Mouse (Mus musculus) MEL (cell line): ENCODE data around the gene Pitpnc1. TPM values are rescaled to one million over a fixed set of nuclear protein-coding genes. Genes with fewer than 3 reads are reported as not detected.

Experiments
- DNase-seq: peaks from one replicate; pipeline ENCODE4 v3.0.0; 2011; ENCODE audit warnings: low read depth, low spot score
- H3K27ac ChIP-seq: 2 replicates; pipeline ENCODE4 v1.5.1; 2012; ENCODE audit warnings: low read depth, mild to moderate bottlenecking, control low read depth, low read length, moderate library complexity; ENCODE audit not compliant: control insufficient read depth
- H3K27me3 ChIP-seq, 2 experiments: fragments of 150-350 bp in 1 of 2; sonication (generic) in 1 of 2; 2 replicates each; pipeline ENCODE4 v1.6.1; 2012; ENCODE audit warnings: low read length in 2 of 2, mild to moderate bottlenecking in 2 of 2, improper control_type of control experiment in 1 of 2, moderate library complexity in 1 of 2; ENCODE audit not compliant: insufficient read depth in 2 of 2, control insufficient read depth in 1 of 2
- H3K36me3 ChIP-seq, 2 experiments: 2 replicates each; pipeline ENCODE4 v1.6.1; 2012 to 2014; ENCODE audit warnings: low read length in 2 of 2, improper control_type of control experiment in 1 of 2, inconsistent platforms in 1 of 2, mild to moderate bottlenecking in 1 of 2; ENCODE audit not compliant: insufficient read depth in 2 of 2, control insufficient read depth in 1 of 2
- H3K4me1 ChIP-seq, 2 experiments: fragments of 150-350 bp in 1 of 2; sonication (generic) in 1 of 2; 2 replicates each; pipeline ENCODE4 v1.6.1; 2012; ENCODE audit warnings: low read length in 2 of 2, improper control_type of control experiment in 1 of 2, mild to moderate bottlenecking in 1 of 2; ENCODE audit not compliant: insufficient read depth in 2 of 2, control insufficient read depth in 1 of 2
- H3K4me3 ChIP-seq, 2 experiments: fragments of 150-350 bp in 1 of 2; sonication (generic) in 1 of 2; 2 replicates each; pipeline ENCODE4 v1.5.1; 2012; ENCODE audit warnings: low read depth in 2 of 2, low read length in 2 of 2, mild to moderate bottlenecking in 2 of 2, moderate library complexity in 2 of 2, control low read depth in 1 of 2, improper control_type of control experiment in 1 of 2; ENCODE audit not compliant: control insufficient read depth in 1 of 2, insufficient read depth in 1 of 2
- H3K79me2 ChIP-seq: 2 replicates; pipeline ENCODE4 v1.6.1; 2012; ENCODE audit warnings: mild to moderate bottlenecking, low read length, moderate library complexity; ENCODE audit not compliant: control insufficient read depth, poor library complexity, insufficient read depth
- H3K9ac ChIP-seq: 2 replicates; pipeline ENCODE4 v1.6.1; 2012; ENCODE audit warnings: low read depth, mild to moderate bottlenecking, control low read depth, low read length, moderate library complexity; ENCODE audit not compliant: control insufficient read depth, poor library complexity, severe bottlenecking
- H3K9me3 ChIP-seq: fragments of 150-350 bp; sonication (generic); replicated peaks from 2 replicates; pipeline ENCODE4 v1.6.1; 2012; ENCODE audit warnings: mild to moderate bottlenecking, low read length, improper control_type of control experiment, moderate library complexity; ENCODE audit not compliant: insufficient read depth
- CTCF ChIP-seq, 3 experiments: IDR thresholded peaks in 2 of 3; conservative IDR thresholded peaks in 1 of 3; 2 replicates each; pipeline ENCODE4 v1.5.1; 2011 to 2012; ENCODE audit warnings: low read length in 3 of 3, low read depth in 2 of 3, mild to moderate bottlenecking in 2 of 3, improper control_type of control experiment in 1 of 3, inconsistent platforms in 1 of 3, mixed read lengths in 1 of 3, moderate library complexity in 1 of 3; ENCODE audit not compliant: control insufficient read depth in 1 of 3, insufficient read depth in 1 of 3, poor library complexity in 1 of 3, severe bottlenecking in 1 of 3
- EP300 ChIP-seq, 2 experiments: IDR thresholded peaks; 2 replicates each; pipeline ENCODE4 v1.6.1; 2011; ENCODE audit warnings: improper control_type of control experiment in 2 of 2, low read length in 2 of 2, low read depth in 1 of 2, mild to moderate bottlenecking in 1 of 2
- GABPA ChIP-seq: IDR thresholded peaks from 2 replicates; pipeline ENCODE4 v1.6.1; 2012; ENCODE audit warnings: low read depth, mild to moderate bottlenecking, inconsistent platforms, low read length, improper control_type of control experiment, moderate library complexity
- GATA1 ChIP-seq: IDR thresholded peaks from 2 replicates; pipeline ENCODE4 v1.6.1; 2011; ENCODE audit warnings: low read depth, low read length, improper control_type of control experiment
- JUND ChIP-seq: IDR thresholded peaks from 2 replicates; pipeline ENCODE4 v1.6.1; 2011; ENCODE audit warnings: low read depth, mild to moderate bottlenecking, improper control_type of control experiment, low read length
- KAT2A ChIP-seq: conservative IDR thresholded peaks from 2 replicates; pipeline ENCODE4 v1.6.1; 2012; ENCODE audit warnings: low read depth, low read length, improper control_type of control experiment, inconsistent platforms
- MAZ ChIP-seq: IDR thresholded peaks from 2 replicates; pipeline ENCODE4 v1.6.1; 2012; ENCODE audit warnings: low read depth, mild to moderate bottlenecking, inconsistent platforms, low read length, improper control_type of control experiment
- MXI1 ChIP-seq: IDR thresholded peaks from 2 replicates; pipeline ENCODE4 v1.6.1; 2011; ENCODE audit warnings: mild to moderate bottlenecking, low read depth, low read length, improper control_type of control experiment
- MYC ChIP-seq: IDR thresholded peaks from 2 replicates; pipeline ENCODE4 v1.6.1; 2011; ENCODE audit warnings: low read depth, mild to moderate bottlenecking, low read length, improper control_type of control experiment, moderate library complexity
- POLR2AphosphoS2 ChIP-seq: IDR thresholded peaks from 2 replicates; pipeline ENCODE4 v1.6.1; 2011; ENCODE audit warnings: low read length, improper control_type of control experiment
- RAD21 ChIP-seq: IDR thresholded peaks from 2 replicates; pipeline ENCODE4 v1.6.1; 2011; ENCODE audit warnings: mild to moderate bottlenecking, low read depth, low read length, improper control_type of control experiment
- SIN3A ChIP-seq: IDR thresholded peaks from 2 replicates; pipeline ENCODE4 v1.6.1; 2012; ENCODE audit warnings: low read length, improper control_type of control experiment, inconsistent platforms
- SMC3 ChIP-seq: IDR thresholded peaks from 2 replicates; pipeline ENCODE4 v1.6.1; 2011; ENCODE audit warnings: low read depth, low read length, improper control_type of control experiment
- TAL1 ChIP-seq: IDR thresholded peaks from 2 replicates; pipeline ENCODE4 v1.6.1; 2012; ENCODE audit warnings: mild to moderate bottlenecking, inconsistent platforms, low read length, moderate library complexity, mixed read lengths
- TBP ChIP-seq: IDR thresholded peaks from 2 replicates; pipeline ENCODE4 v1.8.0; 2011; ENCODE audit warnings: low read depth, low read length, improper control_type of control experiment
- ZC3H11A ChIP-seq: IDR thresholded peaks from 2 replicates; pipeline ENCODE4 v1.6.1; 2012; ENCODE audit warnings: low read depth, mild to moderate bottlenecking, inconsistent platforms, low read length, improper control_type of control experiment
- ZKSCAN1 ChIP-seq: IDR thresholded peaks from 2 replicates; pipeline ENCODE4 v1.6.1; 2012; ENCODE audit warnings: low read depth, mild to moderate bottlenecking, inconsistent platforms, low read length, improper control_type of control experiment, moderate library complexity
- polyA plus RNA-seq, 2 experiments: library from polyadenylated mRNA; stranded (reverse) in 1 of 2; unstranded in 1 of 2; fragments of >175 nt in 1 of 2; fragments of >200 nt in 1 of 2; gene quantifications; 2 replicates each; pipeline versions ENCODE4 v1.2.1 to v1.2.4; 2012; ENCODE audit warnings: low replicate concordance in 2 of 2, low read depth in 1 of 2; ENCODE audit not compliant: insufficient read length in 2 of 2, insufficient read depth in 1 of 2, missing spikeins in 1 of 2
- total RNA-seq: library from RNA; depleted of rRNA; stranded (reverse); fragments of 300-350 nt; gene quantifications from 2 replicates; pipeline ENCODE4 v1.2.3, GENCODE M21; 2012

Pitpnc1 gene
- total and polyA plus RNA-seq, 3 experiments, result 19.3 to 25.3 TPM; not detected in 1

GRCm38 (mm10) chr11:107479053-107479861 lies 8.8 kb upstream of the Pitpnc1 start, which contains the start of gene Psmd12 (continued):
- TF ChIP-seq CTCF (IDR thresholded peaks at IDR 0.05 in 2 of 3, conservative IDR thresholded peaks at IDR 0.05 in 1 of 3; ENCODE audit: control insufficient read depth in 1 of 3, insufficient read depth in 1 of 3, low read depth in 2 of 3, low read length in 3 of 3, poor library complexity in 1 of 3, severe bottlenecking in 1 of 3) (peak in 1 of 3 experiments; percentile 13; a peak in 2 of 6 replicates), POLR2AphosphoS2 (peak; percentile 92), TAL1 (no peak), GATA1 (no peak)
- TF ChIP-seq, all 39 proteins: peak for 22

DNA sequence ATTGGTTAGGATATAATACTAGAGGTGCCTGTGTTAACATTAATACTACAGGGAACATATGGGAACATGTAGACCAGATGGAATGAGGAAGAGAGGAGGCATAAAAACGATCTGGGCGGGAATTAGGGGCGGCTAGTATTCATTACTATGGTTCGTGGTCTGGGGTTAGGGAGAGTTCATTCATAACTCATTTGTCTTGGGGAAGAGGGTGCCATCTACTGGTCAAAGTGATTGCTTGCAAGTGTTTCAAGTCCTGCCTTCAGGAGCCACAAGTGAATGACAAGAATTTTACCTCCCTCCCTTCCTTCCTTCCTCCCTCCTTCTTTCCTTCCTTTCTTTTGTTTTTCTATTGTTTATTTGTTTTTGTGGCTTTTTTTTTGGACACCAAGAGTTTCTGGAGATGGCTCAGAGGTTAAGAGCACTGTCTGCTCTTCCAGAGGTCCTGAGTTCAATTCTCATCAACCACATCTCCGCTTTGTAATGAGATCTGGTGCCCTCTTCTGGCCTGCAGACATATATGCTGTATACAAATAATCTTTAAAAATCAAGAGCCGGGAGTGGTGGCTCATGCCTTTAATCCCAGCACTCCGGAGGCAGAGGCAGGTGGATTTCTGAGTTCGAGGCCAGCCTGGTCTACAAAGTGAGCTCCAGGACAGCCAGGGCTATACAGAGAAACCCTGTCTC lies 2.8 kb upstream of the Pitpnc1 start:
- H3K4me1 ChIP-seq, result peaks cover 0 to 5% of the 10 kb centered on the region in 2 experiments; a peak in 1 of 4 replicates
- H3K4me3 ChIP-seq, result peak overlapping the region; percentile 47 to 89
- peak overlapping the region; percentile 46 for H3K9ac ChIP-seq
- H3K9me3 ChIP-seq, result no peaks in the 10 kb centered on the region
- DNase-seq, result peak; percentile 98
- peaks cover 22% of the 10 kb centered on the region for H3K79me2 ChIP-seq
- H3K27ac ChIP-seq, result peak overlapping the region; percentile 26
- H3K36me3 ChIP-seq, result peaks cover 0 to 5% of the 10 kb centered on the region in 2 experiments; a peak in 2 of 4 replicates
- no peak; the same call in 1 of the 2 replicates for TF ChIP-seq MAZ
- TF ChIP-seq RAD21, result peak; percentile 78
- TF ChIP-seq GABPA, result no peak
- TF ChIP-seq SIN3A, result peak; percentile 74
- TF ChIP-seq EP300 (IDR thresholded peaks at IDR 0.05; ENCODE audit: low read depth in 1 of 2, low read length in 2 of 2), result no peak
- no peak for TF ChIP-seq KAT2A
- TF ChIP-seq MXI1, result no peak
- TF ChIP-seq CTCF (IDR thresholded peaks at IDR 0.05 in 2 of 3, conservative IDR thresholded peaks at IDR 0.05 in 1 of 3; ENCODE audit: control insufficient read depth in 1 of 3, insufficient read depth in 1 of 3, low read depth in 2 of 3, low read length in 3 of 3, poor library complexity in 1 of 3, severe bottlenecking in 1 of 3), result peak; percentile 71 to 92 (median 72)
- no peak for TF ChIP-seq ZKSCAN1
- peak; percentile 59; the same call in 1 of the 2 replicates for TF ChIP-seq MYC
- TF ChIP-seq JUND, result peak; percentile 40; the same call in 1 of the 2 replicates
- TF ChIP-seq TBP, result peak; percentile 90
- peak; percentile 89 for TF ChIP-seq SMC3
- TF ChIP-seq ZC3H11A, result peak; percentile 95
- TF ChIP-seq, all 39 proteins: peak for 8
- no peaks in the 10 kb centered on the region for H3K27me3 ChIP-seq
